In genomic region chr15:82960786-82961561, GRCm38 (mm10) we compare ENCODE assay signal across 7 mouse cellular contexts. TPM values are rescaled to one million over a fixed set of nuclear protein-coding genes. Genes with fewer than 3 reads are reported as not detected.
DNase-seq lines count a peak whose midpoint lies in the region; ATAC-seq and TF ChIP-seq lines count a peak whose summit lies in the region.

No protein-coding gene starts in this region.

- peaks cover 3% of the 10 kb centered on the region; the same call in 1 of the 2 replicates for H3K27me3 ChIP-seq in embryonic facial prominence, embryonic 14.5 days (replicated peaks; ENCODE audit: control insufficient read depth, insufficient read depth, low read length)
- H3K27me3 ChIP-seq in intestine, embryonic 15.5 days (replicated peaks): peaks cover 14% of the 10 kb centered on the region; the same call in 1 of the 2 replicates

- H3K9ac ChIP-seq in embryonic facial prominence, embryonic 14.5 days (ENCODE audit: low read depth, low read length): peak overlapping the region; percentile 57
- H3K9ac ChIP-seq in intestine, embryonic 15.5 days: peak overlapping the region; percentile 24; the same call in 1 of the 2 replicates

- no peaks in the 10 kb centered on the region for H3K9me3 ChIP-seq in embryonic facial prominence, embryonic 14.5 days (ENCODE audit: control insufficient read depth, low read length)
- H3K9me3 ChIP-seq in intestine, embryonic 15.5 days: no peaks in the 10 kb centered on the region

- no peak for TF ChIP-seq CTCF in left cerebral cortex, adult 2 months (IDR thresholded peaks at IDR 0.05)
- no peak for TF ChIP-seq CTCF in olfactory bulb, adult 2 months (IDR thresholded peaks at IDR 0.05; ENCODE audit: insufficient read depth, low read depth, low read length)

- intact Hi-C loops in left cerebral cortex, adult 2 months (cut with DNase I): no loop called here

- H3K4me2 ChIP-seq in embryonic facial prominence, embryonic 14.5 days (ENCODE audit: low read depth, low read length): peak overlapping the region; percentile 87
- peak overlapping the region; percentile 89 for H3K4me2 ChIP-seq in intestine, embryonic 15.5 days (replicated peaks)

- no peak for ATAC-seq in embryonic facial prominence, embryonic 14.5 days (ENCODE audit: low read depth)
- ATAC-seq in intestine, embryonic 15.5 days: no peak

- peak overlapping the region; percentile 80 for H3K27ac ChIP-seq in left cerebral cortex, adult 2 months
- no peak overlapping the region for H3K27ac ChIP-seq in embryonic facial prominence, embryonic 14.5 days (replicated peaks; ENCODE audit: low read depth, low read length)
- no peak overlapping the region for H3K27ac ChIP-seq in intestine, embryonic 15.5 days
- H3K27ac ChIP-seq in olfactory bulb, adult 2 months (ENCODE audit: insufficient read depth, low read depth, low read length): peak overlapping the region; percentile 29

- no peak for DNase-seq in left cerebral cortex, adult 2 months (ENCODE audit: extremely low spot score in 1 of 2, low spot score in 2 of 2)
- DNase-seq in left cerebral cortex, adult 18-20 months (ENCODE audit: low spot score in 2 of 2): no peak
- DNase-seq in embryonic facial prominence, embryonic 14.5 days (ENCODE audit: low spot score): no peak
- DNase-seq in thymus, postnatal 14 days: no peak
- no peak for DNase-seq in lung, postnatal 10 days

- no peak for TF ChIP-seq POLR2A in olfactory bulb, adult 2 months (IDR thresholded peaks at IDR 0.05; ENCODE audit: insufficient read depth, low read depth, low read length)

- WGBS in embryonic facial prominence, embryonic 14.5 days: 6% methylated on average over 21 of the region's 26 CpGs
- WGBS in intestine, embryonic 15.5 days: 10% methylated on average over 26 of the region's 26 CpGs
- 4% methylated on average over 26 of the region's 26 CpGs for WGBS in olfactory bulb, adult 2 months

- no peaks in the 10 kb centered on the region for H3K36me3 ChIP-seq in embryonic facial prominence, embryonic 14.5 days (ENCODE audit: control insufficient read depth, insufficient read depth, low read length)
- no peaks in the 10 kb centered on the region for H3K36me3 ChIP-seq in intestine, embryonic 15.5 days

- peaks cover 58% of the 10 kb centered on the region for H3K4me1 ChIP-seq in embryonic facial prominence, embryonic 14.5 days (ENCODE audit: control insufficient read depth, insufficient read depth, low read length)
- peaks cover 44% of the 10 kb centered on the region for H3K4me1 ChIP-seq in intestine, embryonic 15.5 days (replicated peaks)
- peaks cover 76% of the 10 kb centered on the region for H3K4me1 ChIP-seq in olfactory bulb, adult 2 months (ENCODE audit: control insufficient read depth, insufficient read depth, low read length)

- peak overlapping the region; percentile 47 for H3K4me3 ChIP-seq in left cerebral cortex, adult 2 months
- peak overlapping the region; percentile 29 for H3K4me3 ChIP-seq in embryonic facial prominence, embryonic 14.5 days (ENCODE audit: low read depth, low read length)
- H3K4me3 ChIP-seq in intestine, embryonic 15.5 days (replicated peaks): peak overlapping the region; percentile 23
- H3K4me3 ChIP-seq in olfactory bulb, adult 2 months (ENCODE audit: insufficient read depth, low read depth, low read length): peak overlapping the region; percentile 49

RNA-seq across cellular contexts. Expression of gene Tcf20, which starts 26.7 kb away (rescaled TPM):
- total RNA-seq in left cerebral cortex, adult 2 months (2021): 100 to 1,000 TPM; 231 to 245 TPM
- total RNA-seq in left cerebral cortex, adult 18-20 months (2021): 100 to 1,000 TPM; 233 to 245 TPM
- 11.3 and 12.3 TPM in 2 replicates for polyA plus RNA-seq in embryonic facial prominence, embryonic 14.5 days (2014; fragmentation: Nextera tagmentation; extraction: Ambion mirVana)
- polyA plus RNA-seq in intestine, embryonic 15.5 days (2015; fragmentation: Nextera tagmentation; extraction: Ambion mirVana): 7.0 and 7.7 TPM in 2 replicates
- polyA plus RNA-seq in olfactory bulb, adult 2 months (2012; ENCODE audit: insufficient read depth, insufficient read length, low replicate concordance, missing spikeins): 82.1 TPM in 1 of 2 replicates, not detected in the other

Comparison
In these comparisons a context has a peak if more than half of its experiments do, and no peak if none do; other contexts are left out.
1. H3K27ac ChIP-seq: peak in left cerebral cortex, adult 2 months (single experiment) and olfactory bulb, adult 2 months (single experiment); none in embryonic facial prominence, embryonic 14.5 days (single experiment) and intestine, embryonic 15.5 days (single experiment).
2. Peak in every context shown above with its lines, with median percentiles within 50 percentile points of each other: H3K4me3 ChIP-seq.